Mouse (Mus musculus) cerebellum, postnatal 14 days (tissue): ENCODE data around the gene Crygf.
"Not testable (repeated sequence)": the region's sequence is repeated elsewhere in the genome, so short reads cannot be mapped to it uniquely, and the experiment has no call there.

Experiments
- DNase-seq, 2 experiments: peaks; one replicate each; pipeline ENCODE4 v3.0.0; 2021; ENCODE audit warnings: mixed read lengths in 2 of 2

Gene Crygf

GRCm38 (mm10) chr1:65926294-65926693 lies at the start of gene Crygf:
Gene Crygf (plus strand): TSS chr1:65926520.
- no peak for DNase-seq

- DNase-seq, result no peak
Observed at GRCm38 (mm10) chr1:65925361-65926210, 734 bp upstream of the Crygf start.

GRCm38 (mm10) chr1:65926696-65927095 lies 376 bp downstream of the Crygf start:
- DNase-seq, result not testable (repeated sequence)

- no peak for DNase-seq
Observed at GRCm38 (mm10) chr1:65930055-65930454, 3.7 kb downstream of the Crygf start.

GRCm38 (mm10) chr1:65932091-65932812 lies 5.9 kb downstream of the Crygf start:
- no peak for DNase-seq
